Mouse (Mus musculus) embryonic fibroblast, embryonic 13.5 days (primary cell): Measurements from ENCODE around the gene Zranb3.
"Not testable (repeated sequence)": the region's sequence is repeated elsewhere in the genome, so short reads cannot be mapped to it uniquely, and the experiment has no call there.

Experiments used
- CTCF ChIP-seq: IDR thresholded peaks from 2 replicates; pipeline ENCODE4 v1.5.1; 2011; ENCODE audit warnings: mild to moderate bottlenecking, control low read depth, low read length, moderate library complexity, borderline replicate concordance; ENCODE audit not compliant: insufficient read depth
- POLR2A ChIP-seq: IDR thresholded peaks from 2 replicates; pipeline ENCODE4 v1.6.1; 2011; ENCODE audit warnings: low read depth, mild to moderate bottlenecking, control low read depth, low read length, moderate library complexity

DNA sequence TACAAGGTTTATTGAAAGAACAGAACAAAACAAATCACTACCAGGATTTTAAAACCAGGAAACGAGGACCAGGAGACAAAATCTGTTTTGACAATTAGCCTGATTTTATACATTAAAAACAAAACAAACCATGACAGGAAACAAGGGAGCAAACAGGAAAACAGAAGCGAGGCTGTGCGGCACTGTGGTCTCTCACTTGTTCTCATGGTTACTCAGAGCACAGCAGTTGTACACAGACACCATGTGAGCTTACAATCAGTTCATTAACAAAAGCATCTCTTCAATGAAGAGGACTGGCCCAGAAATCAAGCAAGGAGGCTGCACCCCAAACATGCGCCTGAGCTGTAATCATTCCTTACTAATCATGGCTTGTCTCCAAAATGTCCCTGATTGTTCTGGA lies 148.6 kb downstream of the Zranb3 start:
- not testable (repeated sequence) for TF ChIP-seq CTCF, POLR2A
